Mouse (Mus musculus): ENCODE measurements around the gene Slc25a13. TPM values are rescaled to one million over a fixed set of nuclear protein-coding genes. Genes with fewer than 3 reads are reported as not detected.

Slc25a13 gene
- total and polyA plus RNA-seq, 2 experiments from 2014 or later: 59.6 to 83.1 TPM

- no peak overlapping the region for H3K4me2 ChIP-seq (ENCODE audit: low read depth, low read length)
- ATAC-seq (ENCODE audit: insufficient read depth, low read depth): no peak
- H3K4me1 ChIP-seq (ENCODE audit: control insufficient read depth, insufficient read depth): no peaks in the 10 kb centered on the region
- 96% methylated on average over 5 of the region's 5 CpGs for WGBS
- no peak overlapping the region for H3K27ac ChIP-seq (ENCODE audit: low read depth)
- no peaks in the 10 kb centered on the region for H3K9me3 ChIP-seq (replicated peaks; ENCODE audit: control insufficient read depth, low read length)
- H3K27me3 ChIP-seq (ENCODE audit: control insufficient read depth, insufficient read depth, low read length): no peaks in the 10 kb centered on the region
- TF ChIP-seq EP300 (IDR thresholded peaks at IDR 0.05; ENCODE audit: low read depth) (no peak), CTCF (IDR thresholded peaks at IDR 0.05; ENCODE audit: low read depth) (no peak)
- no peak overlapping the region for H3K9ac ChIP-seq (replicated peaks; ENCODE audit: low read depth, low read length)
- no peak for DNase-seq (ENCODE audit: low spot score)
- H3K4me3 ChIP-seq (ENCODE audit: low read depth, low read length): no peak overlapping the region
- no peaks in the 10 kb centered on the region; the same call in 1 of the 2 replicates for H3K36me3 ChIP-seq (replicated peaks; ENCODE audit: control insufficient read depth, insufficient read depth, low read length)
Measured at GRCm38 (mm10) chr6:6121904-6122303, 95.1 kb downstream of the Slc25a13 start.

- 66% methylated on average over 4 of the region's 4 CpGs for WGBS
- no peak overlapping the region for H3K4me2 ChIP-seq (ENCODE audit: low read depth, low read length)
- H3K27me3 ChIP-seq (ENCODE audit: control insufficient read depth, insufficient read depth, low read length): no peaks in the 10 kb centered on the region
- TF ChIP-seq EP300 (IDR thresholded peaks at IDR 0.05; ENCODE audit: low read depth) (no peak), CTCF (IDR thresholded peaks at IDR 0.05; ENCODE audit: low read depth) (no peak)
- H3K36me3 ChIP-seq (replicated peaks; ENCODE audit: control insufficient read depth, insufficient read depth, low read length): peaks cover 4% of the 10 kb centered on the region; the same call in 1 of the 2 replicates
- no peak overlapping the region for H3K9ac ChIP-seq (replicated peaks; ENCODE audit: low read depth, low read length)
- no peak for ATAC-seq (ENCODE audit: insufficient read depth, low read depth)
- DNase-seq (ENCODE audit: low spot score): no peak
- no peaks in the 10 kb centered on the region for H3K9me3 ChIP-seq (replicated peaks; ENCODE audit: control insufficient read depth, low read length)
- no peak overlapping the region for H3K27ac ChIP-seq (ENCODE audit: low read depth)
- no peak overlapping the region for H3K4me3 ChIP-seq (ENCODE audit: low read depth, low read length)
- no peaks in the 10 kb centered on the region for H3K4me1 ChIP-seq (ENCODE audit: control insufficient read depth, insufficient read depth)
Measured at GRCm38 (mm10) chr6:6120841-6121240, 96.1 kb downstream of the Slc25a13 start.

- TF ChIP-seq EP300 (IDR thresholded peaks at IDR 0.05; ENCODE audit: low read depth) (no peak), CTCF (IDR thresholded peaks at IDR 0.05; ENCODE audit: low read depth) (no peak)
- Histone ChIP-seq H3K9me3 (replicated peaks; ENCODE audit: control insufficient read depth, low read length) (no peaks in the 10 kb centered on the region), H3K36me3 (replicated peaks; ENCODE audit: control insufficient read depth, insufficient read depth, low read length) (peaks cover 24% of the 10 kb centered on the region; the same call in 1 of the 2 replicates), H3K4me1 (ENCODE audit: control insufficient read depth, insufficient read depth) (no peaks in the 10 kb centered on the region), H3K27me3 (ENCODE audit: control insufficient read depth, insufficient read depth, low read length) (no peaks in the 10 kb centered on the region), H3K4me2 (ENCODE audit: low read depth, low read length) (no peak overlapping the region), H3K27ac (ENCODE audit: low read depth) (no peak overlapping the region), H3K9ac (replicated peaks; ENCODE audit: low read depth, low read length) (no peak overlapping the region), H3K4me3 (ENCODE audit: low read depth, low read length) (no peak overlapping the region)
- WGBS: 81% methylated on average over 8 of the region's 8 CpGs
- ATAC-seq (ENCODE audit: insufficient read depth, low read depth): no peak
- DNase-seq (ENCODE audit: low spot score): no peak
Measured at GRCm38 (mm10) chr6:6115771-6116170, 101.2 kb downstream of the Slc25a13 start.

- Histone ChIP-seq H3K36me3 (replicated peaks; ENCODE audit: control insufficient read depth, insufficient read depth, low read length) (peaks cover 29% of the 10 kb centered on the region; the same call in 1 of the 2 replicates), H3K27me3 (ENCODE audit: control insufficient read depth, insufficient read depth, low read length) (no peaks in the 10 kb centered on the region), H3K9me3 (replicated peaks; ENCODE audit: control insufficient read depth, low read length) (no peaks in the 10 kb centered on the region), H3K4me3 (ENCODE audit: low read depth, low read length) (no peak overlapping the region), H3K27ac (ENCODE audit: low read depth) (no peak overlapping the region), H3K4me1 (ENCODE audit: control insufficient read depth, insufficient read depth) (no peaks in the 10 kb centered on the region), H3K9ac (replicated peaks; ENCODE audit: low read depth, low read length) (no peak overlapping the region), H3K4me2 (ENCODE audit: low read depth, low read length) (no peak overlapping the region)
- ATAC-seq (ENCODE audit: insufficient read depth, low read depth): no peak
- DNase-seq (ENCODE audit: low spot score): no peak
- 84% methylated on average over 7 of the region's 7 CpGs for WGBS
- TF ChIP-seq EP300 (IDR thresholded peaks at IDR 0.05; ENCODE audit: low read depth) (no peak), CTCF (IDR thresholded peaks at IDR 0.05; ENCODE audit: low read depth) (peak; percentile 20; the same call in 1 of the 2 replicates)
Measured at GRCm38 (mm10) chr6:6113776-6114175, 103.2 kb downstream of the Slc25a13 start.

GRCm38 (mm10) chr6:6112767-6113528 is 104.0 kb downstream of the Slc25a13 start:
- no peak overlapping the region for H3K4me2 ChIP-seq (ENCODE audit: low read depth, low read length)
- H3K27ac ChIP-seq (ENCODE audit: low read depth): no peak overlapping the region
- DNase-seq (ENCODE audit: low spot score) (no peak), ATAC-seq (ENCODE audit: insufficient read depth, low read depth) (no peak)
- WGBS: 67% methylated on average over 10 of the region's 10 CpGs
- TF ChIP-seq EP300 (IDR thresholded peaks at IDR 0.05; ENCODE audit: low read depth): no peak
- no peak for TF ChIP-seq CTCF (IDR thresholded peaks at IDR 0.05; ENCODE audit: low read depth)
- H3K4me3 ChIP-seq (ENCODE audit: low read depth, low read length): no peak overlapping the region
- no peaks in the 10 kb centered on the region for H3K4me1 ChIP-seq (ENCODE audit: control insufficient read depth, insufficient read depth)
- no peaks in the 10 kb centered on the region for H3K9me3 ChIP-seq (replicated peaks; ENCODE audit: control insufficient read depth, low read length)
- no peak overlapping the region for H3K9ac ChIP-seq (replicated peaks; ENCODE audit: low read depth, low read length)
- peaks cover 33% of the 10 kb centered on the region; the same call in 1 of the 2 replicates for H3K36me3 ChIP-seq (replicated peaks; ENCODE audit: control insufficient read depth, insufficient read depth, low read length)
- H3K27me3 ChIP-seq (ENCODE audit: control insufficient read depth, insufficient read depth, low read length): no peaks in the 10 kb centered on the region

Measured in heart, postnatal 0 days (tissue).